Mouse (Mus musculus): Measurements from ENCODE around the gene Trim46. TPM values are rescaled to one million over a fixed set of nuclear protein-coding genes. Genes with fewer than 3 reads are reported as not detected.

Trim46 gene
- polyA plus RNA-seq, 1 experiment from 2014 or later: 4.7 TPM

- Histone ChIP-seq H3K27me3 (ENCODE audit: insufficient read depth, low read length) (peaks cover 7% of the 10 kb centered on the region; the same call in 1 of the 2 replicates), H3K9ac (replicated peaks; ENCODE audit: low read length) (no peak overlapping the region), H3K4me3 (ENCODE audit: low read length) (no peak overlapping the region), H3K36me3 (ENCODE audit: insufficient read depth, low read length) (0 out of 2 replicates have a peak, but pooled peaks cover 3% of the 10 kb centered on the region), H3K27ac (ENCODE audit: low read length) (no peak overlapping the region), H3K4me1 (ENCODE audit: insufficient read depth, low read length) (peaks cover 48% of the 10 kb centered on the region), H3K9me3 (ENCODE audit: low read length) (no peaks in the 10 kb centered on the region), H3K4me2 (replicated peaks; ENCODE audit: low read depth, low read length) (no peak overlapping the region)
- ATAC-seq (ENCODE audit: low FRiP score, low TSS enrichment): no peak
- 72% methylated on average over 9 of the region's 9 CpGs for WGBS
Measured at GRCm38 (mm10) chr3:89242331-89242895, 3.7 kb downstream of the Trim46 start.

GRCm38 (mm10) chr3:89238494-89238893 is 7.6 kb downstream of the Trim46 start:
- WGBS: 54% methylated on average over 11 of the region's 12 CpGs
- H3K9ac ChIP-seq (replicated peaks; ENCODE audit: low read length): no peak overlapping the region
- H3K36me3 ChIP-seq (ENCODE audit: insufficient read depth, low read length): 0 out of 2 replicates have a peak, but pooled peaks cover 3% of the 10 kb centered on the region
- no peak overlapping the region for H3K4me3 ChIP-seq (ENCODE audit: low read length)
- H3K27me3 ChIP-seq (ENCODE audit: insufficient read depth, low read length): no peaks in the 10 kb centered on the region
- H3K9me3 ChIP-seq (ENCODE audit: low read length): no peaks in the 10 kb centered on the region
- H3K27ac ChIP-seq (ENCODE audit: low read length): no peak overlapping the region
- H3K4me2 ChIP-seq (replicated peaks; ENCODE audit: low read depth, low read length): no peak overlapping the region
- 0 out of 2 replicates have a peak, but pooled peaks have one; percentile 16 for ATAC-seq (ENCODE audit: low FRiP score, low TSS enrichment)
- peaks cover 20% of the 10 kb centered on the region for H3K4me1 ChIP-seq (ENCODE audit: insufficient read depth, low read length)

- no peak overlapping the region for H3K9ac ChIP-seq (replicated peaks; ENCODE audit: low read length)
- no peaks in the 10 kb centered on the region for H3K27me3 ChIP-seq (ENCODE audit: insufficient read depth, low read length)
- ATAC-seq (ENCODE audit: low FRiP score, low TSS enrichment): no peak
- H3K9me3 ChIP-seq (ENCODE audit: low read length): no peaks in the 10 kb centered on the region
- no peak overlapping the region for H3K4me2 ChIP-seq (replicated peaks; ENCODE audit: low read depth, low read length)
- WGBS: 93% methylated on average over 21 of the region's 21 CpGs
- H3K27ac ChIP-seq (ENCODE audit: low read length): no peak overlapping the region
- H3K4me1 ChIP-seq (ENCODE audit: insufficient read depth, low read length): peaks cover 19% of the 10 kb centered on the region
- 0 out of 2 replicates have a peak, but pooled peaks cover 3% of the 10 kb centered on the region for H3K36me3 ChIP-seq (ENCODE audit: insufficient read depth, low read length)
- H3K4me3 ChIP-seq (ENCODE audit: low read length): no peak overlapping the region
Measured at GRCm38 (mm10) chr3:89237682-89238081, 8.4 kb downstream of the Trim46 start.

- Histone ChIP-seq H3K27me3 (ENCODE audit: insufficient read depth, low read length) (no peaks in the 10 kb centered on the region), H3K27ac (ENCODE audit: low read length) (no peak overlapping the region), H3K9ac (replicated peaks; ENCODE audit: low read length) (no peak overlapping the region), H3K4me3 (ENCODE audit: low read length) (no peak overlapping the region), H3K4me2 (replicated peaks; ENCODE audit: low read depth, low read length) (no peak overlapping the region), H3K4me1 (ENCODE audit: insufficient read depth, low read length) (peaks cover 22% of the 10 kb centered on the region), H3K9me3 (ENCODE audit: low read length) (no peaks in the 10 kb centered on the region), H3K36me3 (ENCODE audit: insufficient read depth, low read length) (0 out of 2 replicates have a peak, but pooled peaks cover 3% of the 10 kb centered on the region)
- no peak for ATAC-seq (ENCODE audit: low FRiP score, low TSS enrichment)
- WGBS: 80% methylated on average over 10 of the region's 10 CpGs
Measured at GRCm38 (mm10) chr3:89236516-89236915, 9.6 kb downstream of the Trim46 start.

DNA sequence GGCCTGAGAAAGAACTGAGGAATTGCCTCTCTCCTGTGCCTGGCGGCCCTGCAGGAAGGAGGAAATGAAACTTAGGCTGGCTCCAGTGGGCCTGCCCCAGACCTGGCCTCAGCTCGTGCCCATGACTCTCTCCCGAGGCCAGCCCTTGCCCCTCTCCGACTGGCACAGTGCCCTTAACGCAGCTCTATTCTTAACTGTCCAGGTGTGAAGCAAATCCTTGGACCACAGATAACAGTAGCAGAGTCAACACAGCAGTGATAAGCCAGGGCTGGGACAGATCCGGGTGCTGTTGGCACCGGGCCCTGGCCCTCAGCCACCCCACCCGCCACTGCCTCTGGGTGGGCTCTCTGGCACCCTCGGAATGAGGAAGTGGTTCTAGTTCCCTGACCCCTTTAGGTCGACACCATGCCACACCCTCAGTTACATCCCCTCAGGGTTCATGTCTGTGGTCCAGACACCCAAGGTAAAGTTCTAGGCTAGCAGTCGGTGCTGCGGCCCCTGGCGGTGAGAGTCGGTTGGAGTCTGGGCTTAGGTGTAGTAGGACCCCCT is 12.5 kb downstream of the Trim46 start:
- ATAC-seq (ENCODE audit: low FRiP score, low TSS enrichment): peak; percentile 28
- H3K4me2 ChIP-seq (replicated peaks; ENCODE audit: low read depth, low read length): no peak overlapping the region
- no peaks in the 10 kb centered on the region; the same call in 1 of the 2 replicates for H3K27me3 ChIP-seq (ENCODE audit: insufficient read depth, low read length)
- H3K36me3 ChIP-seq (ENCODE audit: insufficient read depth, low read length): 0 out of 2 replicates have a peak, but pooled peaks cover 3% of the 10 kb centered on the region
- H3K4me3 ChIP-seq (ENCODE audit: low read length): no peak overlapping the region
- no peaks in the 10 kb centered on the region for H3K9me3 ChIP-seq (ENCODE audit: low read length)
- H3K4me1 ChIP-seq (ENCODE audit: insufficient read depth, low read length): peaks cover 36% of the 10 kb centered on the region
- H3K9ac ChIP-seq (replicated peaks; ENCODE audit: low read length): no peak overlapping the region
- 67% methylated on average over 14 of the region's 14 CpGs for whole genome bisulfite sequencing
- H3K27ac ChIP-seq (ENCODE audit: low read length): peak overlapping the region; percentile 83

DNA sequence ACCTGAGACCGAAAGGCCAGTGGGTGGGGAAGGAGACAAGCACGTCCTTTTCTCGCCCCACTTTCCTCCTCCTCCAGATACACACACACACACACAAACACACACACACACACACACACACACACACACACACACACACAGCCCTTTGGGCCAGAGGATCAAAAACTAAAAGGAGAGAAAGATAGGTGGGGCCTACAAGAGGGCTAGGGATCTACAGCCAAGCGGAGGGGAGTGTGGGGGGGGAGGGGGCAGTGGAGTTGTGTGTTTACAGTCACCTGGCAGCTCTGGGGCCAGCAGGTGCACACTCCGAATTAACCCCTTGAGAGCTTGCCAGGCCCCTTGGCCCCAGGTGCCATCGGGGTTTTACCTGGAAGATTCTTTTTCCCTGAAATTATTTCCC is 13.5 kb downstream of the Trim46 start:
- no peak overlapping the region for H3K4me2 ChIP-seq (replicated peaks; ENCODE audit: low read depth, low read length)
- H3K4me3 ChIP-seq (ENCODE audit: low read length): no peak overlapping the region
- 58% methylated on average over 6 of the region's 6 CpGs for WGBS

DNA sequence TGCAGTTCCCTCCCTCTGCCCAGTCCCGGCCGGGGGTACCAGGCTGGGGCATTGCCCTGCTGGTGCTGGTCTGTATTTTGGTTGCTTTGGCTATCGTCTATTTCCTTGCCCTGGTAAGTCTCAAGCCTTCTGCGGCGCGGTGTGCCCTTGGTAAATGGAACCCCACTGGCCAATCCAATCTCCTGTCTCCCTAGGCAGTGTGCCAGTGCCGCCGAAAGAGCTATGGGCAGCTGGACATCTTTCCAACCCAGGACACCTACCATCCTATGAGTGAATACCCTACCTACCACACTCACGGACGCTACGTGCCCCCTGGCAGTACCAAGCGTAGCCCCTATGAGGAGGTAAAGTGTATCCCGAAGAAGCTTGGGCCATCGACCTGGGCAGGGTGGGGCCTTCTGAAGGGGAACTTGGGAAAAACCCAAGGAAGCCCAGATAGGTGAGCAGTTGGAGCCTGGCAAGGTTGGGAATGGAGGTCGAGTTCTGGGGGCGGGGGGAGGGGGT is 14.3 kb downstream of the Trim46 start:
- peak overlapping the region; percentile 27; the same call in 1 of the 2 replicates for H3K4me2 ChIP-seq (replicated peaks; ENCODE audit: low read depth, low read length)
- H3K4me1 ChIP-seq (ENCODE audit: insufficient read depth, low read length): peaks cover 41% of the 10 kb centered on the region
- H3K27me3 ChIP-seq (ENCODE audit: insufficient read depth, low read length): no peaks in the 10 kb centered on the region; the same call in 1 of the 2 replicates
- peak overlapping the region; percentile 4; the same call in 1 of the 2 replicates for H3K4me3 ChIP-seq (ENCODE audit: low read length)
- WGBS: 76% methylated on average over 16 of the region's 16 CpGs
- H3K36me3 ChIP-seq (ENCODE audit: insufficient read depth, low read length): no peaks in the 10 kb centered on the region
- H3K9ac ChIP-seq (replicated peaks; ENCODE audit: low read length): no peak overlapping the region
- no peaks in the 10 kb centered on the region for H3K9me3 ChIP-seq (ENCODE audit: low read length)
- H3K27ac ChIP-seq (ENCODE audit: low read length): no peak overlapping the region; the same call in 1 of the 2 replicates
- no peak for ATAC-seq (ENCODE audit: low FRiP score, low TSS enrichment)

More for the DNA sequence above, 13.5 kb downstream of the Trim46 start:
- Histone ChIP-seq H3K27me3 (ENCODE audit: insufficient read depth, low read length) (no peaks in the 10 kb centered on the region; the same call in 1 of the 2 replicates), H3K9me3 (ENCODE audit: low read length) (no peaks in the 10 kb centered on the region), H3K4me1 (ENCODE audit: insufficient read depth, low read length) (peaks cover 34% of the 10 kb centered on the region), H3K36me3 (ENCODE audit: insufficient read depth, low read length) (0 out of 2 replicates have a peak, but pooled peaks cover 3% of the 10 kb centered on the region), H3K9ac (replicated peaks; ENCODE audit: low read length) (0 out of 2 replicates have a peak overlapping the region, but pooled peaks have one; percentile 31), H3K27ac (ENCODE audit: low read length) (peak overlapping the region; percentile 83)
- no peak for ATAC-seq (ENCODE audit: low FRiP score, low TSS enrichment)

DNA sequence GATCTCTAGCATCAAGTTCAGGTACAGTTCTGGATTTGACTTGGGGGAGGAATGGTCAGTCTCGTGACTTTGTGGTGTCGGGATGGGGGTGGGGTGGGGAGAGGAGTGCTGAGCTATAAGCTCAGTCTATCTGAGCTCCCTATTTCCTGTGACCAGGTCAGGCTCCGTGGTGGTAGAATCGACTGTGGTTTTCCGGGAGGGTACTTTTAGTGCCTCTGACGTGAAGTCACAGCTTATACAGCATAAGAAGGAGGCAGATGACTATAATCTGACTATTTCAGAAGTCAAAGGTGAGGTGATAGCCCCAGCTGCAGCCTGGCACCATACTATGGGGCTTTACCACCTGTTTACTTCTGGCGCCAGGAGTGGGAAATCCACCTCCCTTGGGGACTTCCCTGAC is 14.8 kb downstream of the Trim46 start:
- Histone ChIP-seq H3K9me3 (ENCODE audit: low read length) (no peaks in the 10 kb centered on the region), H3K9ac (replicated peaks; ENCODE audit: low read length) (no peak overlapping the region), H3K4me3 (ENCODE audit: low read length) (peak overlapping the region; percentile 4; the same call in 1 of the 2 replicates), H3K36me3 (ENCODE audit: insufficient read depth, low read length) (no peaks in the 10 kb centered on the region), H3K27ac (ENCODE audit: low read length) (no peak overlapping the region), H3K4me1 (ENCODE audit: insufficient read depth, low read length) (peaks cover 46% of the 10 kb centered on the region), H3K27me3 (ENCODE audit: insufficient read depth, low read length) (no peaks in the 10 kb centered on the region; the same call in 1 of the 2 replicates), H3K4me2 (replicated peaks; ENCODE audit: low read depth, low read length) (peak overlapping the region; percentile 9; the same call in 1 of the 2 replicates)
- 56% methylated on average over 7 of the region's 7 CpGs for WGBS
- no peak for ATAC-seq (ENCODE audit: low FRiP score, low TSS enrichment)

DNA sequence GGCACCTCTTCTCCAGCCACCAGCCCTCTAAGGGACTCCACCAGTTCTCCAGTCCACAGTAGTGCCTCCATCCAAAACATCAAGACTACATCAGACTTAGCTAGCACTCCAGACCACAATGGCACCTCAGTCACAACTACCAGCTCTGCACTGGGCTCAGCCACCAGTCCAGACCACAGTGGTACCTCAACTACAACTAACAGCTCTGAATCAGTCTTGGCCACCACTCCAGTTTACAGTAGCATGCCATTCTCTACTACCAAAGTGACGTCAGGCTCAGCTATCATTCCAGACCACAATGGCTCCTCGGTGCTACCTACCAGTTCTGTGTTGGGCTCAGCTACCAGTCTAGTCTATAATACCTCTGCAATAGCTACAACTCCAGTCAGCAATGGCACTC is 15.5 kb downstream of the Trim46 start:
- peaks cover 54% of the 10 kb centered on the region for H3K4me1 ChIP-seq (ENCODE audit: insufficient read depth, low read length)
- H3K27ac ChIP-seq (ENCODE audit: low read length): no peak overlapping the region
- H3K36me3 ChIP-seq (ENCODE audit: insufficient read depth, low read length): no peaks in the 10 kb centered on the region
- 0 out of 2 replicates have a peak overlapping the region, but pooled peaks have one; percentile 9 for H3K4me2 ChIP-seq (replicated peaks; ENCODE audit: low read depth, low read length)
- no peak overlapping the region for H3K4me3 ChIP-seq (ENCODE audit: low read length)
- 93% methylated on average over 2 of the region's 2 CpGs for WGBS
- H3K9me3 ChIP-seq (ENCODE audit: low read length): no peaks in the 10 kb centered on the region
- no peak for ATAC-seq (ENCODE audit: low FRiP score, low TSS enrichment)
- H3K9ac ChIP-seq (replicated peaks; ENCODE audit: low read length): no peak overlapping the region
- peaks cover 3% of the 10 kb centered on the region; the same call in 1 of the 2 replicates for H3K27me3 ChIP-seq (ENCODE audit: insufficient read depth, low read length)
